Mouse (Mus musculus) liver, postnatal 0 days (tissue): ENCODE measurements around the gene Gm39115. TPM values are rescaled to one million over a fixed set of nuclear protein-coding genes. Genes with fewer than 3 reads are reported as not detected.
"Not testable (repeated sequence)": the region's sequence is repeated elsewhere in the genome, so short reads cannot be mapped to it uniquely, and the experiment has no call there.

Experiments
- ATAC-seq: fragments of 200-750 bp; cut with Nextera tagmentation; 2 replicates; pipeline ENCODE4 v1.8.0; 2017; ENCODE audit warnings: mild to moderate bottlenecking, moderate library complexity
- DNase-seq: peaks from one replicate; pipeline ENCODE4 v3.0.0-alpha.2; 2016
- H3K27ac ChIP-seq: fragments of 300-500 bp; sonication (generic); 2 replicates; pipeline ENCODE4 v1.5.1; 2014; ENCODE audit warnings: antibody characterized with exemption, moderate library complexity, mild to moderate bottlenecking, low read depth
- H3K27me3 ChIP-seq: fragments of 300-500 bp; sonication (generic); 2 replicates; pipeline ENCODE4 v1.6.1; 2014; ENCODE audit warnings: low read length, control low read depth, mixed read lengths; ENCODE audit not compliant: insufficient read depth
- H3K36me3 ChIP-seq: fragments of 300-500 bp; sonication (generic); replicated peaks from 2 replicates; pipeline ENCODE4 v1.6.1; 2014; ENCODE audit warnings: mild to moderate bottlenecking, control low read depth, low read length, moderate library complexity, mixed read lengths; ENCODE audit not compliant: insufficient read depth
- H3K4me1 ChIP-seq: fragments of 300-500 bp; sonication (generic); 2 replicates; pipeline ENCODE4 v1.6.1; 2014; ENCODE audit warnings: antibody characterized with exemption, mild to moderate bottlenecking, control low read depth; ENCODE audit not compliant: insufficient read depth
- H3K4me2 ChIP-seq: fragments of 300-500 bp; sonication (generic); 2 replicates; pipeline ENCODE4 v1.6.1; 2014; ENCODE audit warnings: low read depth, mild to moderate bottlenecking, low read length, moderate library complexity, mixed read lengths
- H3K4me3 ChIP-seq: fragments of 300-500 bp; sonication (generic); 2 replicates; pipeline ENCODE4 v1.5.1; 2014; ENCODE audit warnings: low read depth, low read length
- H3K9ac ChIP-seq: fragments of 300-500 bp; sonication (generic); replicated peaks from 2 replicates; pipeline ENCODE4 v1.6.1; 2014; ENCODE audit warnings: mild to moderate bottlenecking, moderate library complexity
- H3K9me3 ChIP-seq: fragments of 300-500 bp; sonication (generic); 2 replicates; pipeline ENCODE4 v1.6.1; 2016; ENCODE audit warnings: mild to moderate bottlenecking, control low read depth, low read length, mixed read lengths
- CTCF ChIP-seq: sonication (generic); IDR thresholded peaks from 2 replicates; pipeline ENCODE4 v1.5.1; 2016; ENCODE audit warnings: antibody characterized with exemption, low read depth
- EP300 ChIP-seq: IDR thresholded peaks from 2 replicates; pipeline ENCODE4 v1.6.1; 2016; ENCODE audit warnings: antibody characterized with exemption, low read depth, mild to moderate bottlenecking
- WGBS: fragments of 180-500 bp; shearing (Covaris S2); extraction: QIAGEN DNeasy Blood & Tissue Kit; methylation state at CpG from one replicate; pipeline ENCODE4 v1.1.7; 2014; ENCODE audit not compliant: insufficient replicate concordance; 5-methylcytosine and 5-hydroxymethylcytosine counted together
- polyA plus RNA-seq: library from polyadenylated mRNA; unstranded; fragments of >200 nt; fragmentation: Nextera tagmentation; extraction: Ambion mirVana; gene quantifications from 2 replicates; pipeline ENCODE4 v1.2.1, GENCODE M21; 2015

The Gm39115 gene
- polyA plus RNA-seq, 1 experiment from 2014 or later = not detected

DNA sequence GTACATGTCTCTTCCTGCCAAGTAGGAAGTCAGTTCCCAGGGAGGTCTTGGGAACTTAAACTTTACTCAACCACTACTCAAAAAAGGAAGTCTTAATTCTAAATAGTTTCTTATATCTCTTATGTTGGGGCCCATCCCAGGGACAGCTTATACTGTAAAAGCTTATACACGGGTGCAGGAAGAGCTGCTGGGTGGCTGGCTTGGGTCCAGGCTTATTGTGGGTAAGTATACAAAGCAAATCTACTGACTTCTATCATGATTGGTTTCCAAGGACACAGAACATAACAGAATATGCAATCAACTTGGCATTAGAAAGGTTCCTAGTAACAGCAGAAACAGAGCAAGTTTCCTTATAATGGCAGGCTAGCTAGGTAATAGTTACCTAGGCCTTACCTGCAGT lies 19.5 kb upstream of the Gm39115 start:
- ATAC-seq (no peak), DNase-seq (no peak)
- no peak for TF ChIP-seq EP300
- TF ChIP-seq CTCF = no peak
- no peak overlapping the region for H3K4me2 ChIP-seq
- H3K4me1 ChIP-seq = no peaks in the 10 kb centered on the region
- H3K4me3 ChIP-seq = no peak overlapping the region
- no peaks in the 10 kb centered on the region for H3K27me3 ChIP-seq
- 37% methylated on average over 1 of the region's 1 CpGs for WGBS
- no peaks in the 10 kb centered on the region for H3K9me3 ChIP-seq
- no peak overlapping the region for H3K9ac ChIP-seq
- no peaks in the 10 kb centered on the region for H3K36me3 ChIP-seq
- no peak overlapping the region for H3K27ac ChIP-seq

DNA sequence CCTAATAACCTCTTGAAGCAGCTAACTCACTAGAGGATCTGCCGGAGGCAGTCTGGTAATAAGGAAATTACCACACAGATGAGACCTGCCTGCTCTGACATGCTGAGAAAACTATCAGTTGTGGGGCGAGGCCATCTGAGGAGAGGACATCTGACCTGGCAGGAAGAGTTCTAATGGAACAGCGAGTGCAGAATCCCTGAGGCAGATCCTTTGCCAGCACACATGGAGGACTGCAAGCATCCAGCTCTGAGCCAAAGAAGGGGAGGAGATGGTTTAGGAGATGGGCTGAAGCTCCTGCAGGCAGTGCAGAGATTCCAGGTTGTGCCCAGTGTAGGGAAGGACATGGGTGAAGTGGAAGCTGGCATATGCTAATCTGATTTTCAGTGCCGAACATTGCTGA lies 16.4 kb upstream of the Gm39115 start:
- DNase-seq (no peak), ATAC-seq (no peak)
- TF ChIP-seq CTCF (no peak), EP300 (no peak)
- no peaks in the 10 kb centered on the region for H3K36me3 ChIP-seq
- H3K9ac ChIP-seq = no peak overlapping the region
- no peak overlapping the region for H3K27ac ChIP-seq
- H3K9me3 ChIP-seq = no peaks in the 10 kb centered on the region
- H3K27me3 ChIP-seq = no peaks in the 10 kb centered on the region
- no peak overlapping the region for H3K4me3 ChIP-seq
- no peak overlapping the region for H3K4me2 ChIP-seq
- 70% methylated on average over 4 of the region's 4 CpGs for WGBS
- no peaks in the 10 kb centered on the region for H3K4me1 ChIP-seq

DNA sequence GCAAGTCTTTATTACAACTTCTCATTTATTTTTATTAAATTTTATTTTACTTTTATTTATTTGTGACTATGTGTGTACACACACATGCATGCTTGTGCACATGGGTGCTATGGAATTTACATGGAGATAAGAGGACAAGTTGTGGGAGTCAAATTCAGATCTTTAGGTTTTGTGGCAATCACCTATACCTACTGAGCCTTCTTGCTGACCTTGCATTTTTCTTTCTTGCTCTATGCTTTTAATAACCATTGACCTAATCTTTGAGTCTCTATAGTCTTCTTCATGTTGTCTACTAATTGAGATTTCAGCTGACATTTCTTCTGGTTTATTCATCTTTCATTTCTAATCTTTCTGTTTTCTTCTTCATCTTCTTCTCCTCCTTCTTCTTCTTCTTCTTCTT lies 12.8 kb upstream of the Gm39115 start:
- TF ChIP-seq CTCF (no peak), EP300 (no peak)
- H3K9me3 ChIP-seq = no peaks in the 10 kb centered on the region
- no peak overlapping the region for H3K4me2 ChIP-seq
- H3K27me3 ChIP-seq = no peaks in the 10 kb centered on the region
- ATAC-seq (no peak), DNase-seq (no peak)
- H3K9ac ChIP-seq = no peak overlapping the region
- H3K27ac ChIP-seq = no peak overlapping the region
- H3K4me3 ChIP-seq = no peak overlapping the region
- no peaks in the 10 kb centered on the region for H3K4me1 ChIP-seq
- H3K36me3 ChIP-seq = no peaks in the 10 kb centered on the region

GRCm38 (mm10) chr7:142146033-142146432 lies 10.2 kb upstream of the Gm39115 start:
- TF ChIP-seq EP300 (no peak), CTCF (peak; percentile 69)
- ATAC-seq (no peak), DNase-seq (peak; percentile 44)
- Histone ChIP-seq H3K27me3 (no peaks in the 10 kb centered on the region), H3K9me3 (no peaks in the 10 kb centered on the region), H3K4me2 (no peak overlapping the region), H3K4me1 (no peaks in the 10 kb centered on the region), H3K36me3 (no peaks in the 10 kb centered on the region), H3K27ac (no peak overlapping the region), H3K9ac (no peak overlapping the region), H3K4me3 (no peak overlapping the region)
- WGBS = 11% methylated on average over 1 of the region's 1 CpGs

GRCm38 (mm10) chr7:142145413-142145940 lies 9.6 kb upstream of the Gm39115 start:
- Histone ChIP-seq H3K9ac (no peak overlapping the region), H3K27me3 (no peaks in the 10 kb centered on the region), H3K27ac (no peak overlapping the region), H3K4me3 (no peak overlapping the region), H3K9me3 (no peaks in the 10 kb centered on the region), H3K4me1 (no peaks in the 10 kb centered on the region), H3K36me3 (no peaks in the 10 kb centered on the region), H3K4me2 (no peak overlapping the region)
- no peak for DNase-seq
- 50% methylated on average over 4 of the region's 4 CpGs for WGBS
- ATAC-seq = no peak
- TF ChIP-seq EP300 = no peak
- no peak for TF ChIP-seq CTCF

- Histone ChIP-seq H3K9ac (no peak within 1 kb of the TSS), H3K27me3 (no peaks in the 10 kb centered on the region), H3K36me3 (no peaks in the 10 kb centered on the region), H3K4me2 (no peak within 1 kb of the TSS), H3K4me3 (no peak within 1 kb of the TSS), H3K9me3 (no peaks in the 10 kb centered on the region), H3K27ac (no peak within 1 kb of the TSS), H3K4me1 (no peaks in the 10 kb centered on the region)
- TF ChIP-seq CTCF = no peak
- no peak for TF ChIP-seq EP300
- WGBS = 68% methylated on average over 1 of the region's 1 CpGs
- no peak for DNase-seq
- no peak for ATAC-seq
Measured at GRCm38 (mm10) chr7:142144507-142144906, 8.7 kb upstream of the Gm39115 start, which contains the start of gene Gm45337. Gene Gm45337, minus strand, starts transcription at chr7:142144607.

GRCm38 (mm10) chr7:142143506-142144010 lies 7.7 kb upstream of the Gm39115 start:
- DNase-seq, H3K36me3 ChIP-seq, ATAC-seq, H3K9ac ChIP-seq, H3K27ac ChIP-seq, H3K4me2 ChIP-seq, H3K27me3 ChIP-seq, H3K4me3 ChIP-seq, H3K9me3 ChIP-seq, H3K4me1 ChIP-seq: not testable (repeated sequence)
- 26% methylated on average over 1 of the region's 1 CpGs for WGBS
